Mouse (Mus musculus): ENCODE data around the gene Pde4b. TPM values are rescaled to one million over a fixed set of nuclear protein-coding genes. Genes with fewer than 3 reads are reported as not detected.

The Pde4b gene
- polyA plus RNA-seq, 1 experiment: 78.9 TPM

GRCm38 (mm10) chr4:102538793-102539192, 451.4 kb downstream of the Pde4b start:
- 62% methylated on average over 2 of the region's 2 CpGs for WGBS
- DNase-seq: no peak
- Histone ChIP-seq H3K4me3 (replicated peaks; ENCODE audit: insufficient read depth, low read depth, low read length) (no peak overlapping the region), H3K27me3 (ENCODE audit: control insufficient read depth, insufficient read depth, low read length) (no peaks in the 10 kb centered on the region), H3K4me1 (ENCODE audit: control insufficient read depth, insufficient read depth, low read length) (peaks cover 10% of the 10 kb centered on the region; the same call in 1 of the 2 replicates), H3K27ac (ENCODE audit: insufficient read depth, low read length) (no peak overlapping the region)
- TF ChIP-seq CTCF (IDR thresholded peaks at IDR 0.05; ENCODE audit: borderline replicate concordance, insufficient read depth, low read depth, low read length) (no peak), POLR2A (IDR thresholded peaks at IDR 0.05; ENCODE audit: borderline replicate concordance, insufficient read depth, low read length) (no peak)

- H3K4me1 ChIP-seq (ENCODE audit: control insufficient read depth, insufficient read depth, low read length): peaks cover 5% of the 10 kb centered on the region; the same call in 1 of the 2 replicates
- 66% methylated on average over 5 of the region's 5 CpGs for WGBS
- TF ChIP-seq CTCF (IDR thresholded peaks at IDR 0.05; ENCODE audit: borderline replicate concordance, insufficient read depth, low read depth, low read length) (no peak), POLR2A (IDR thresholded peaks at IDR 0.05; ENCODE audit: borderline replicate concordance, insufficient read depth, low read length) (no peak)
- no peak overlapping the region for H3K4me3 ChIP-seq (replicated peaks; ENCODE audit: insufficient read depth, low read depth, low read length)
- no peak for DNase-seq
- no peak overlapping the region for H3K27ac ChIP-seq (ENCODE audit: insufficient read depth, low read length)
- no peaks in the 10 kb centered on the region for H3K27me3 ChIP-seq (ENCODE audit: control insufficient read depth, insufficient read depth, low read length)
Measured at GRCm38 (mm10) chr4:102539598-102540180, 452.3 kb downstream of the Pde4b start.

GRCm38 (mm10) chr4:102542976-102543375, 455.6 kb downstream of the Pde4b start:
- no peak for DNase-seq
- Histone ChIP-seq H3K27me3 (ENCODE audit: control insufficient read depth, insufficient read depth, low read length) (no peaks in the 10 kb centered on the region), H3K27ac (ENCODE audit: insufficient read depth, low read length) (no peak overlapping the region), H3K4me3 (replicated peaks; ENCODE audit: insufficient read depth, low read depth, low read length) (no peak overlapping the region), H3K4me1 (ENCODE audit: control insufficient read depth, insufficient read depth, low read length) (no peaks in the 10 kb centered on the region; the same call in 1 of the 2 replicates)
- 95% methylated on average over 3 of the region's 3 CpGs for WGBS
- TF ChIP-seq CTCF (IDR thresholded peaks at IDR 0.05; ENCODE audit: borderline replicate concordance, insufficient read depth, low read depth, low read length): no peak

DNA sequence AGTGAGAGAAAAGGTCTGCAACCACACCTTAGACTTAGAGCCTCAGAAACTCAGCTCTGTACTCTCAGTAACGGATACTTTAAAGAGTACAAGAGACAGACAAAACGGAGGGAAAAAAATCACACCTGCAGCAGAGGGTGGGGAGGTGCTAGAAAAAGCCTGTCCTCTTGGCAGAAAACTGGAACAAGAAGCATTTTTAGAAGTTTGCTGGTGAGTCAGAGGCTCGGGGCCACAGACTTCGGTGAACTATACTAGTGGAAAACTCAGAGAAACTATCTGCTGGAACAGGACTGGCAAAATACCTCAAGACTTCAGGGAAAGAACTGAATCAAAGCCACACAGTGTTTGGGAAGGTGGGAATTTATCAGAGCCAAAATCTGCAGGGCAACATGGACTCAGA, 457.9 kb downstream of the Pde4b start:
- Histone ChIP-seq H3K4me1 (ENCODE audit: control insufficient read depth, insufficient read depth, low read length) (no peaks in the 10 kb centered on the region), H3K27ac (ENCODE audit: insufficient read depth, low read length) (no peak overlapping the region), H3K4me3 (replicated peaks; ENCODE audit: insufficient read depth, low read depth, low read length) (no peak overlapping the region), H3K27me3 (ENCODE audit: control insufficient read depth, insufficient read depth, low read length) (no peaks in the 10 kb centered on the region)
- 87% methylated on average over 4 of the region's 4 CpGs for WGBS
- TF ChIP-seq CTCF (IDR thresholded peaks at IDR 0.05; ENCODE audit: borderline replicate concordance, insufficient read depth, low read depth, low read length) (no peak), POLR2A (IDR thresholded peaks at IDR 0.05; ENCODE audit: borderline replicate concordance, insufficient read depth, low read length) (no peak)
- DNase-seq: no peak

DNA sequence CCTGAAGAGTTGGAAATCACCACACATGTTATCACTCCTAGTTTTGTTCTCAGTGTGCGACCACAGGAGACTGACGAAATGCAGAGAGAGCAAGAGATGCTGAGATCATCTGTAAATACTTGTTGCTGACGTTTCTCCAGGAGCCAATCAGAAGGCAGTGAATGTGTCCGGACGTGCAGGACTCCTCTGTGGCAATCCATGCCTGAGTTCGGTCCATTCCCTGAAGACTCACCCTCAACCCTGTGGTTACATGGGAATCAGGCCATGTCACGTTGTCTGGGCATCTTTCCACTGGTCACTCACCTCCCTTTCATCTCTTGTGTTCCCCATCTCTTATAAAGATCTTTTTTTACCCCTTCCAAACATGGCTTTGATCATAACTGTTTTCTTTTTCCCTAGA, 468.2 kb downstream of the Pde4b start:
- 48% methylated on average over 7 of the region's 7 CpGs for WGBS
- no peak for DNase-seq
- Histone ChIP-seq H3K4me1 (ENCODE audit: control insufficient read depth, insufficient read depth, low read length) (peaks cover 4% of the 10 kb centered on the region), H3K27me3 (ENCODE audit: control insufficient read depth, insufficient read depth, low read length) (no peaks in the 10 kb centered on the region), H3K4me3 (replicated peaks; ENCODE audit: insufficient read depth, low read depth, low read length) (no peak overlapping the region), H3K27ac (ENCODE audit: insufficient read depth, low read length) (no peak overlapping the region)
- no peak for TF ChIP-seq POLR2A (IDR thresholded peaks at IDR 0.05; ENCODE audit: borderline replicate concordance, insufficient read depth, low read length)

- Histone ChIP-seq H3K27me3 (ENCODE audit: control insufficient read depth, insufficient read depth, low read length) (no peaks in the 10 kb centered on the region), H3K27ac (ENCODE audit: insufficient read depth, low read length) (no peak overlapping the region), H3K4me3 (replicated peaks; ENCODE audit: insufficient read depth, low read depth, low read length) (no peak overlapping the region), H3K4me1 (ENCODE audit: control insufficient read depth, insufficient read depth, low read length) (peaks cover 12% of the 10 kb centered on the region)
- 72% methylated on average over 2 of the region's 2 CpGs for WGBS
- DNase-seq: no peak
- TF ChIP-seq CTCF (IDR thresholded peaks at IDR 0.05; ENCODE audit: borderline replicate concordance, insufficient read depth, low read depth, low read length) (no peak), POLR2A (IDR thresholded peaks at IDR 0.05; ENCODE audit: borderline replicate concordance, insufficient read depth, low read length) (no peak)
Measured at GRCm38 (mm10) chr4:102557006-102557405, 469.7 kb downstream of the Pde4b start.

- Histone ChIP-seq H3K4me1 (ENCODE audit: control insufficient read depth, insufficient read depth, low read length) (peaks cover 12% of the 10 kb centered on the region), H3K27me3 (ENCODE audit: control insufficient read depth, insufficient read depth, low read length) (no peaks in the 10 kb centered on the region), H3K27ac (ENCODE audit: insufficient read depth, low read length) (no peak overlapping the region), H3K4me3 (replicated peaks; ENCODE audit: insufficient read depth, low read depth, low read length) (no peak overlapping the region)
- no peak for DNase-seq
- 79% methylated on average over 9 of the region's 9 CpGs for WGBS
- TF ChIP-seq CTCF (IDR thresholded peaks at IDR 0.05; ENCODE audit: borderline replicate concordance, insufficient read depth, low read depth, low read length) (no peak), POLR2A (IDR thresholded peaks at IDR 0.05; ENCODE audit: borderline replicate concordance, insufficient read depth, low read length) (no peak)
Measured at GRCm38 (mm10) chr4:102557508-102558220, 470.3 kb downstream of the Pde4b start.

GRCm38 (mm10) chr4:102558328-102558727, 471.0 kb downstream of the Pde4b start:
- DNase-seq: no peak
- TF ChIP-seq CTCF (IDR thresholded peaks at IDR 0.05; ENCODE audit: borderline replicate concordance, insufficient read depth, low read depth, low read length) (no peak), POLR2A (IDR thresholded peaks at IDR 0.05; ENCODE audit: borderline replicate concordance, insufficient read depth, low read length) (no peak)
- no peak overlapping the region for H3K27ac ChIP-seq (ENCODE audit: insufficient read depth, low read length)
- H3K4me1 ChIP-seq (ENCODE audit: control insufficient read depth, insufficient read depth, low read length): peaks cover 14% of the 10 kb centered on the region
- no peaks in the 10 kb centered on the region for H3K27me3 ChIP-seq (ENCODE audit: control insufficient read depth, insufficient read depth, low read length)
- no peak overlapping the region for H3K4me3 ChIP-seq (replicated peaks; ENCODE audit: insufficient read depth, low read depth, low read length)
- 75% methylated on average over 3 of the region's 3 CpGs for WGBS
